Mouse (Mus musculus) midbrain, embryonic 11.5 days (tissue): ENCODE data around the gene Npas3. TPM values are rescaled to one million over a fixed set of nuclear protein-coding genes. Genes with fewer than 3 reads are reported as not detected.
"Not testable (repeated sequence)": the region's sequence is repeated elsewhere in the genome, so short reads cannot be mapped to it uniquely, and the experiment has no call there.

ENCODE experiments used
- ATAC-seq: fragments of 200-750 bp; cut with Nextera tagmentation; 2 replicates; pipeline ENCODE4 v1.8.0; 2017; ENCODE audit warnings: moderate TSS enrichment, moderate library complexity; ENCODE audit not compliant: low FRiP score
- DNase-seq: peaks from one replicate; pipeline ENCODE4 v3.0.0; 2015; ENCODE audit warnings: low spot score; ENCODE audit errors: missing footprints
- H3K27ac ChIP-seq: fragments of 300-500 bp; sonication (generic); 2 replicates; pipeline ENCODE4 v1.5.1; 2014; ENCODE audit warnings: low read depth, low read length
- H3K27me3 ChIP-seq: fragments of 300-500 bp; sonication (generic); 2 replicates; pipeline ENCODE4 v1.6.1; 2014; ENCODE audit warnings: mild to moderate bottlenecking, low read length, moderate library complexity, mixed read lengths; ENCODE audit not compliant: control insufficient read depth, insufficient read depth
- H3K36me3 ChIP-seq: fragments of 300-500 bp; sonication (generic); 2 replicates; pipeline ENCODE4 v1.6.1; 2014; ENCODE audit warnings: mild to moderate bottlenecking, low read length, moderate library complexity, mixed read lengths; ENCODE audit not compliant: control insufficient read depth, insufficient read depth
- H3K4me1 ChIP-seq: fragments of 300-500 bp; sonication (generic); 2 replicates; pipeline ENCODE4 v1.6.1; 2014; ENCODE audit warnings: low read length; ENCODE audit not compliant: control insufficient read depth, insufficient read depth
- H3K4me2 ChIP-seq: fragments of 300-500 bp; sonication (generic); 2 replicates; pipeline ENCODE4 v1.6.1; 2014; ENCODE audit warnings: mild to moderate bottlenecking, moderate library complexity
- H3K4me3 ChIP-seq: fragments of 300-500 bp; sonication (generic); 2 replicates; pipeline ENCODE4 v1.5.1; 2014; ENCODE audit warnings: low read depth, low read length
- H3K9ac ChIP-seq: fragments of 300-500 bp; sonication (generic); 2 replicates; pipeline ENCODE4 v1.6.1; 2014; ENCODE audit warnings: low read length
- H3K9me3 ChIP-seq: fragments of 300-500 bp; sonication (generic); 2 replicates; pipeline ENCODE4 v1.6.1; 2016; ENCODE audit warnings: low read length; ENCODE audit not compliant: control insufficient read depth
- WGBS: fragments of 180-500 bp; shearing (Covaris S2); extraction: QIAGEN DNeasy Blood & Tissue Kit; methylation state at CpG from one replicate; pipeline ENCODE4 v1.1.7; 2014; 5-methylcytosine and 5-hydroxymethylcytosine counted together
- polyA plus RNA-seq: library from polyadenylated mRNA; unstranded; fragments of >200 nt; fragmentation: Nextera tagmentation; extraction: Ambion mirVana; gene quantifications from 2 replicates; pipeline ENCODE4 v1.2.1, GENCODE M21; 2014

Gene Npas3
- polyA plus RNA-seq, 1 experiment from 2014 or later = 17.7 TPM

- Histone ChIP-seq H3K4me1 (peaks cover 32% of the 10 kb centered on the region), H3K36me3 (no peaks in the 10 kb centered on the region), H3K9ac (peak overlapping the region; percentile 95), H3K9me3 (no peaks in the 10 kb centered on the region), H3K4me2 (peak overlapping the region; percentile 84), H3K27me3 (no peaks in the 10 kb centered on the region; the same call in 1 of the 2 replicates), H3K27ac (peak overlapping the region; percentile 97), H3K4me3 (peak overlapping the region; percentile 89)
- peak; percentile 96 for DNase-seq
- WGBS = under 1% methylated on average over 15 of the region's 15 CpGs
- no peak for ATAC-seq
Observed at GRCm38 (mm10) chr12:53248796-53249195, 319 bp downstream of the Npas3 start.

DNA sequence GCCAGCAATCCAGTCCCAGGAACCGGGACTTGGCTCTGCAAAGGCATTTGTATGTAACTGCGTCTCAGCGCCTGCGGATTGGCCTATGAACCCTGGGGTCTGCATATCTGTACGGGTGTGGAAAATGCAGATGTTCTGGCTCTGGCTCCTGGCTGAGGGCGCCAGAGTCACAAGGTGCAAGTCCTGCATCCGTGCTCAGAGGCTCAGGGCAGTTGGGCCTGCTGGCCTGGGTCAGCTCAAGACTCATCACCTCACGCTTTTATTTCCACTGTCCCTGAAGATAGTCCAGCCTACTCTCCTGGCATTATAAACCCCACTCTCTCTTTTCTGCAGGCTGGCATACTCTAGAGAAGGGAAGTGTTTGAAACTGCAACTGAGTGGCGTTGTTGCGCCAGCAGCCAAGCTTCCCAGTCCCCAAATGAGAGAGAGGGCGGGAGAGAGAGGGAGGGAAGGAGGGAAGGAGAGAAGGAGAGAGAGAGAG is 3.3 kb downstream of the Npas3 start:
- peak overlapping the region; percentile 57 for H3K9ac ChIP-seq
- peaks cover 28% of the 10 kb centered on the region for H3K4me1 ChIP-seq
- H3K27me3 ChIP-seq = no peaks in the 10 kb centered on the region
- H3K4me2 ChIP-seq = peak overlapping the region; percentile 71
- DNase-seq (peak; percentile 94), ATAC-seq (0 out of 2 replicates have a peak, but pooled peaks have one; percentile 13)
- peak overlapping the region; percentile 96 for H3K27ac ChIP-seq
- no peaks in the 10 kb centered on the region for H3K9me3 ChIP-seq
- H3K4me3 ChIP-seq = peak overlapping the region; percentile 92
- H3K36me3 ChIP-seq = no peaks in the 10 kb centered on the region
- 0% methylated on average over 11 of the region's 11 CpGs for WGBS

DNA sequence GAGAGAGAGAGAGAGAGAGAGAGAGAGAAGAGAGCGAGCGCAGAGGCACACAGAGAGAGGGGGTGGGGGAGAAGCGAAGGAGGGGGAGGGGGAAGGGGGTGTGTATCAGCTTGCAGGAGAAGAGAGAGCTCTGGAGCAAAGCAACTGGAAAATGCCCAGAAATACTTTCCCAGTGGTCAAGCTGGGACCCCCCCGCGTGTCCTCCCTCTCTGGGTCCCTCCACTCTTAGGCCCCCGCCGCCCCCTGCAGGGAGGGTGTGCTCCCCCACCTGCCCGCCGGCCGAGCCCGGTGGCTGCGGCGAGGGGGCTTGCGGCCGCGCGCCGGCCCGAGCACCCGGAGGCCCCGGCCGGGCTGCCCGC is 3.7 kb downstream of the Npas3 start:
- DNase-seq (peak; percentile 95), ATAC-seq (peak; percentile 45)
- H3K4me1 ChIP-seq = peaks cover 24% of the 10 kb centered on the region
- peak overlapping the region; percentile 99 for H3K9ac ChIP-seq
- peak overlapping the region; percentile 92 for H3K4me3 ChIP-seq
- H3K27me3 ChIP-seq = no peaks in the 10 kb centered on the region
- H3K36me3 ChIP-seq = no peaks in the 10 kb centered on the region
- H3K27ac ChIP-seq = peak overlapping the region; percentile 96
- no CpG with 5 or more reads among the region's 23 CpGs for WGBS
- H3K9me3 ChIP-seq = no peaks in the 10 kb centered on the region
- H3K4me2 ChIP-seq = peak overlapping the region; percentile 71

DNA sequence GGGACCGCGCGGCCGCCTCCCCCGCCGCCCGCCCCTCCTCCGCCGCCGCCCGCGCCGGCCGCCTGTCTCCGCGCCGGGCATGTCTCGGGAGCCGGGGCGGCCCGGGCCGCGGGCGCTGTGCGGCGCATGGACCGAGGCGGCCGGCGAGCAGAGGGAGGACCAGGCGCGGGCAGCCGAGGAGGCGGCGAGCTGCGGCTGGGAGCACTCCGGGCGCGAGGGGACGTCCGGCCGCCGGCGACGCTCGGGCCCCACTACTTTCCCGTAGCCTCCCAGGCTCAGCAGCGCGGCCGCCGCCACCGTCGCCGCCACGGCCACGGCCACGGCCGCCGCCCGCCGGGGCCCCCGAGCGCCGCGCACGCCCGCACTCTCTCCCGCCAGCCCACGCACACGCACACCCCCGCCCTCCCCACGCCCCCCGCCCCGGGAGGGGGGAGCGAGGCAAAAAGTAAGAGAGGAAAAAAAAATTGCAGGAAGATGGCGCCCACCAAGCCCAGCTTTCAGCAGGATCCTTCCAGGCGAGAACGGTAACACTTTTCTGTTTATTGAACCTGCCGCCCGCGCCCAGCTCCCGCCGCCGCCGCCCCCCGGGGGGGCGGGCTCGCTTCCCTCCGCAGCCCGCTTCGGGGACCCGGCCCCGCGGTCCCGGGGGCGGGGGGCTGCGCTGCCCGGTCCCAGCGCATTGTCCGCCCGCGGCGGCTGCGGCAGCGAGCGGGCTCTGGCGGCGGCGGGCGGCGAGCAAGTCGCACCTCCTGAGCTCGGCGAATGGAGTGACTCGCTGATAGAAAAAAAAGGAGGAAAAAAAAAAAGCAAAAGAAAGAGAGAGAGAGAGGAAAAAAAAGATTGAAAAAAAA is 4.3 kb downstream of the Npas3 start:
- Histone ChIP-seq H3K27me3 (no peaks in the 10 kb centered on the region), H3K9ac (peak overlapping the region; percentile 99), H3K27ac (peak overlapping the region; percentile 96), H3K36me3 (no peaks in the 10 kb centered on the region), H3K4me1 (peaks cover 20% of the 10 kb centered on the region), H3K4me3 (peak overlapping the region; percentile 92), H3K4me2 (peak overlapping the region; percentile 71), H3K9me3 (no peaks in the 10 kb centered on the region)
- peak; percentile 41 for ATAC-seq
- WGBS = under 1% methylated on average over 63 of the region's 115 CpGs
- peak; percentile 92 for DNase-seq

DNA sequence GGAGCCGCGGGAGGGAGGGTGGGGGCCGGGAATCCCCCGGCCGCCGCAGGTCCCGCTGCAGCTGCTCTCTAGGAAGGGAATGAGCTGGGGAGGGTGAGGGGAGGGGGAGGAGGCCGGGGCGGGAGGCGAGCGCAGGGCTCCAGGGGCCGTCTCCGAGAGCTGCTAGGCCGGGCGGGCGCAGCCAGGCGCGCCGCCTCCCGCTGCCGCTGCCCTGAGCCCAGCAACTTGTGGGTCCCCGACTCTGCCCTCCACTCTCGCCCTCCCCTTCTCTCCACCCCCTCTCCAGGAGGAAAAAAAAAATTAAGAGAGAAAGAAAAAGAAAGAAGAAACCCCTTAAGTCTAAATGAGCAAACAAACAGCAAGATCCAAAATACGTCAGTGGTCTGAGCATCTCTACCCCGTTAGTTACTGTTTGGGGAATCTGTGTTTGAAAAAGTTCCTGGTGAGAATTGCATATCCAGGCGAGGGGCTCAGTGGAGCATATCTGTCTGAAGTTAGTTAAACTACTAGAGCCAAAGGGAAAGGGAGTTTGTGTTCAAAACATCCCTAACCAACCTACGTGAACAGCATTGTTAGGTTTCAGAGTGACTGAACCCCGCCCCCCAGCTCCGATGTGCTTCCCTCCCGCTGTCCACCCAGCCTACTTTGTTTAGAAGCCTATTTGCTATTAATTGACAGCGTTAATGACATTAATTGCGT is 5.1 kb downstream of the Npas3 start:
- Histone ChIP-seq H3K9ac (peak overlapping the region; percentile 99), H3K4me2 (peak overlapping the region; percentile 71), H3K9me3 (no peaks in the 10 kb centered on the region), H3K27me3 (no peaks in the 10 kb centered on the region), H3K27ac (peak overlapping the region; percentile 96), H3K4me1 (peaks cover 20% of the 10 kb centered on the region), H3K36me3 (no peaks in the 10 kb centered on the region), H3K4me3 (peak overlapping the region; percentile 92)
- DNase-seq (peak; percentile 97), ATAC-seq (peak; percentile 77)
- under 1% methylated on average over 30 of the region's 32 CpGs for WGBS

DNA sequence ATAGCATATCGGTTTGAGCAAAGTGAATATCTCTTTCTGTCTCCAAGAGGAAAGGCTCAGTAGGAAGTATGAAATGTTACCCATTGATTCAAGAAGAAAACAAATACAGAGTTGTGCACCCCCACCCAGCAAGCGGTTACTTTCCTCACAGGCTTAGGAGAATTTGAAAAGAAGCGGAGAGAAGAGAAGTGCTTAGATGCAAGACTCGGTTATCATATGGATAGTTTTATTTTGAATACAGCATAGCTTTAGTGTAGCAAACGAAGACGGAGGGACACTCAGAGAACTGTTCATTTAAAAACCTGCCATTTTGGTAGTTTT is 5.6 kb downstream of the Npas3 start:
- ATAC-seq (no peak), DNase-seq (peak; percentile 95)
- H3K9me3 ChIP-seq = no peaks in the 10 kb centered on the region
- peak overlapping the region; percentile 99 for H3K9ac ChIP-seq
- H3K4me1 ChIP-seq = peaks cover 20% of the 10 kb centered on the region
- H3K4me2 ChIP-seq = peak overlapping the region; percentile 71
- no peaks in the 10 kb centered on the region for H3K27me3 ChIP-seq
- peak overlapping the region; percentile 92 for H3K4me3 ChIP-seq
- 2% methylated on average over 6 of the region's 6 CpGs for WGBS
- no peaks in the 10 kb centered on the region for H3K36me3 ChIP-seq
- H3K27ac ChIP-seq = peak overlapping the region; percentile 96; the same call in 1 of the 2 replicates

DNA sequence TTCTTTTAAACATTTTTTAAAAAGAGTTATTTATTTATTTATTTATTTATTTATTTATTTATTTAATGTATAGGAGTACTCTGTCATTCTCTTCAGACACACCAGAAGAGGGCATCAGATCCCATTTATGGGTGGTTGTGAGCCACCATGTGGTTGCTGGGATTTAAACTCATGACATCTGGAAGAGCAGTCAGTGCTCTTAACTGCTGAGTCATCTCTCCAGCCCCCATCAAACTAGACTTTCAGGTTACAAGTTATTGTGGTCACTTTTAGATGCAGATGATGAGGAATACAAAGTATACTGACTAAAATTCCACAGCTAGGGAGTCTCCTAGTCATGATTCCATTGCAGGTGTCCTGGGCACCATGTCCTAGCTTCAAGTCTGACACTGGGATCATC is 26.0 kb downstream of the Npas3 start:
- not testable (repeated sequence) for H3K4me3 ChIP-seq, DNase-seq, H3K9ac ChIP-seq, H3K4me1 ChIP-seq, H3K27ac ChIP-seq, ATAC-seq, H3K9me3 ChIP-seq, H3K4me2 ChIP-seq, H3K27me3 ChIP-seq, H3K36me3 ChIP-seq

GRCm38 (mm10) chr12:53277393-53277792 is 28.9 kb downstream of the Npas3 start:
- Histone ChIP-seq H3K4me3 (no peak overlapping the region), H3K4me2 (no peak overlapping the region), H3K27ac (no peak overlapping the region), H3K27me3 (no peaks in the 10 kb centered on the region), H3K9ac (no peak overlapping the region), H3K9me3 (no peaks in the 10 kb centered on the region), H3K36me3 (no peaks in the 10 kb centered on the region), H3K4me1 (no peaks in the 10 kb centered on the region)
- no peak for DNase-seq
- 83% methylated on average over 6 of the region's 6 CpGs for WGBS
- ATAC-seq = no peak

GRCm38 (mm10) chr12:53290341-53290740 is 41.9 kb downstream of the Npas3 start:
- H3K4me1 ChIP-seq = peaks cover 18% of the 10 kb centered on the region
- ATAC-seq = no peak

More at GRCm38 (mm10) chr12:53290341-53290740, 41.9 kb downstream of the Npas3 start:
- Histone ChIP-seq H3K27me3 (no peaks in the 10 kb centered on the region), H3K9ac (no peak overlapping the region), H3K4me2 (no peak overlapping the region), H3K4me3 (no peak overlapping the region), H3K36me3 (no peaks in the 10 kb centered on the region), H3K9me3 (no peaks in the 10 kb centered on the region), H3K27ac (no peak overlapping the region)
- WGBS = 73% methylated on average over 4 of the region's 4 CpGs
- DNase-seq = no peak
